Mouse (Mus musculus) cerebellum, adult 2 months (tissue): Measurements from ENCODE around the gene Dnajc8.

ENCODE experiments used
- CTCF ChIP-seq: fragments of 200-500 bp; IDR thresholded peaks from 2 replicates; pipeline ENCODE4 v1.5.1; 2011; ENCODE audit warnings: low read depth, mild to moderate bottlenecking, control low read depth, low read length, moderate library complexity, borderline replicate concordance; ENCODE audit not compliant: insufficient read depth
- POLR2A ChIP-seq: fragments of 200-500 bp; IDR thresholded peaks from 2 replicates; pipeline ENCODE4 v1.6.1; 2011; ENCODE audit warnings: low read length, control low read depth, borderline replicate concordance; ENCODE audit not compliant: insufficient read depth

DNA sequence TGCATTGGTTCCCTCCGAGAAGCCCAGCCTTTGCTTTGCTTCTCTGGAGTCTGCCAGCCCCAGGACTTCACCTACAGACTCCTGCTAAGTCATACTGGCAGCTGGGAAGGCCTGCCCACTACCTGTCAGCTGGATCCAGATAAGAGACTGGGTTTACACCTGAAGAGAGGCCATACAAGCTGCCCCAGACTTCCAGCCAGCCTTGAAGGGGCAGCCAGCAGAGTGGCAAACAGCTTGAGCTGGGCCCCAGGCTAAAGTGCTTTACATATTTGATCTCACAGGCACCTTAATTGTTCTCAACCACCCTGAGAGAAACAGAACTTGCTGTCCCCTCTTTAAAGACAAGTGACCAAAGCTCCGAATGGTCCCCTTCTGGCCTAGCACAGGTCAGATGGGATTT, 28.1 kb upstream of the Dnajc8 start:
- no peak for TF ChIP-seq CTCF
- TF ChIP-seq POLR2A, result no peak
